In the genomic region with DNA sequence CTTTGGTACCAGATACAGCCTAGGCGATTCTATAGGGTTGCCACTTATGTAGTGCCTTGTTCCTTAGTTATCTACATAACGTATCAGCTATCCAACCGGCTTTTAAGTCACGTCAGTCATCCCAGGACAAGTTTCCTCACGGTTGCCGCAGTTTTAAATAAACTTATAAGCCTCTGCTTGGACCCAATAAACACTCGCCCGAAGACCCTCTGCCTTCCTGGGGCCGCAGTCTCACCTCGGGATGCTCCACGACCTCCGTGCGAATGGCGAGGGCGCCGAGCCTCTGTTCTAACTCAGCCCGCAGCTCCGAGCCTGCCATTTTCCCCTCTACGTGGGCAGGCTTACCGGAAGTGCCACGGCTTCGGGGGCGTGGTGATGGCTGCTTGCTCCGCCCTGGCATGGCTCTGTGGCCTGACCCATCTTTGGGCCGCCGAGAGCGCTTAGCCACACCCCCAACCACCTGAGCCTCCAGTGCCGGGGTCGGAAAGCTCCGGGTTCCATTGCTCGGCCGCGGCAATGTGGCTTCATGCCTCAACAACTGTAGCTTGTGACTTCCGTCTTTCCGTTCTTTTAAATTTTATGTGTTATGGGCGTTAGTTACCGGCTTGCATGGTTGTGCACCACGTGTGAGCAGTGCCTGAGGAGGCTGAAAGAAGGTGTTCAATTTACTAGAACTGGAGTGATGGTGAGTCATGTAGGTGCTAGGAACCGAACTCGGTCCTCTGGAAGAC, we compare ENCODE assay signal across 8 mouse cellular contexts. TPM values are rescaled to one million over a fixed set of nuclear protein-coding genes. Genes with fewer than 3 reads are reported as not detected.
DNase-seq lines count a peak whose midpoint lies in the region; ATAC-seq lines count a peak whose summit lies in the region.

TSS of gene Prorsd1 (minus strand) at position 352 of the 731 bp plus-strand sequence.

- peaks cover 18% of the 10 kb centered on the region for H3K36me3 ChIP-seq in hindbrain, embryonic 14.5 days (replicated peaks; ENCODE audit: control insufficient read depth, insufficient read depth)
- H3K36me3 ChIP-seq in macrophage (ENCODE audit: inconsistent target) = 0 out of 2 replicates have a peak, but pooled peaks cover 7% of the 10 kb centered on the region

- H3K27ac ChIP-seq in hindbrain, embryonic 14.5 days = peak within 1 kb of the TSS; percentile 66; the same call in 1 of the 2 replicates
- H3K27ac ChIP-seq in macrophage = peak within 1 kb of the TSS; percentile 87

- H3K4me3 ChIP-seq in hindbrain, embryonic 14.5 days (replicated peaks; ENCODE audit: low read length) = peak within 1 kb of the TSS; percentile 43
- peak within 1 kb of the TSS; percentile 90 for H3K4me3 ChIP-seq in macrophage (ENCODE audit: inconsistent target)

- WGBS in hindbrain, embryonic 14.5 days = 3% methylated on average over 40 of the region's 40 CpGs
- under 1% methylated on average over 40 of the region's 40 CpGs for WGBS in macrophage (ENCODE audit: missing documents)

- ATAC-seq in hindbrain, embryonic 14.5 days (ENCODE audit: low FRiP score) = peak; percentile 98

- H3K79me2 ChIP-seq in macrophage (ENCODE audit: inconsistent target) = peaks cover 22% of the 10 kb centered on the region

- no peaks in the 10 kb centered on the region for H3K27me3 ChIP-seq in hindbrain, embryonic 14.5 days (ENCODE audit: control insufficient read depth, insufficient read depth, low read length)

- peak; percentile 91 for DNase-seq in T-cell, adult 2 months (ENCODE audit: low spot score)
- peak; percentile 85 to 93 for DNase-seq in cerebellum, postnatal 25 days
- DNase-seq in frontal cortex, postnatal 25 days (ENCODE audit: low spot score in 2 of 2) = peak; percentile 40 to 61
- peak; percentile 83 for DNase-seq in hindbrain, embryonic 14.5 days (ENCODE audit: low spot score)
- DNase-seq in left cerebral cortex, adult 18-20 months (ENCODE audit: low spot score in 2 of 2) = peak; percentile 55 to 58
- DNase-seq in right cerebral cortex, adult 18-20 months = peak; percentile 76
- peak; percentile 48 for DNase-seq in urinary bladder, postnatal 10 days (ENCODE audit: low spot score)

- peak within 1 kb of the TSS; percentile 54 for H3K9ac ChIP-seq in hindbrain, embryonic 14.5 days

- peak within 1 kb of the TSS; percentile 47 for H3K4me2 ChIP-seq in hindbrain, embryonic 14.5 days (replicated peaks)

- no peaks in the 10 kb centered on the region for H3K4me1 ChIP-seq in hindbrain, embryonic 14.5 days (replicated peaks; ENCODE audit: control insufficient read depth, insufficient read depth, low read length)

- H3K9me3 ChIP-seq in hindbrain, embryonic 14.5 days (ENCODE audit: control insufficient read depth, low read length) = no peaks in the 10 kb centered on the region

RNA-seq across cellular contexts. Expression of gene Prorsd1, which starts in this region (rescaled TPM):
- polyA plus RNA-seq in hindbrain, embryonic 14.5 days (2014; fragmentation: Nextera tagmentation; extraction: Ambion mirVana) = 11.5 and 15.4 TPM in 2 replicates
- total RNA-seq in left cerebral cortex, adult 18-20 months (2021) = 1 to 10 TPM; 2.6 to 3.8 TPM
- total RNA-seq in macrophage (2018; cell fraction: chromatin; rRNA removed) = 10 to 100 TPM in 6 of 26 experiments, 1 to 10 TPM in 17, under 1 TPM in 3; 0.69 to 18.7 (median 4.0) TPM
- 10 to 100 TPM; 12.8 to 41.5 (median 29.2) TPM for total RNA-seq in macrophage (2018; cell fraction: cytosol; rRNA removed)
- total RNA-seq in macrophage (2018; cell fraction: nucleus; rRNA removed) = 10 to 100 TPM in 15 of 26 experiments, 1 to 10 TPM in 10, under 1 TPM in 1; 0.79 to 37.5 (median 11.9) TPM
- polyA plus RNA-seq in macrophage (2018) = 21.0 to 49.9 TPM (median 28.5 TPM) in 3 replicates

Comparison
In these comparisons a context has a peak if more than half of its experiments do, and no peak if none do; other contexts are left out.
1. Peak in every context shown above with its lines: DNase-seq, ATAC-seq, H3K4me3 ChIP-seq and H3K27ac ChIP-seq.